Mouse (Mus musculus) erythroblast, embryonic 14.5 days (primary cell): ENCODE measurements around the gene Lgals12.

ENCODE experiments used
- GATA1 ChIP-seq: IDR thresholded peaks from 2 replicates; pipeline ENCODE4 v1.6.1; 2012; ENCODE audit warnings: low read length, inconsistent platforms, mixed read lengths
- TAL1 ChIP-seq: IDR thresholded peaks from 3 replicates; pipeline ENCODE4 v1.6.1; 2012; ENCODE audit warnings: low read length, inconsistent platforms, mixed read lengths

DNA sequence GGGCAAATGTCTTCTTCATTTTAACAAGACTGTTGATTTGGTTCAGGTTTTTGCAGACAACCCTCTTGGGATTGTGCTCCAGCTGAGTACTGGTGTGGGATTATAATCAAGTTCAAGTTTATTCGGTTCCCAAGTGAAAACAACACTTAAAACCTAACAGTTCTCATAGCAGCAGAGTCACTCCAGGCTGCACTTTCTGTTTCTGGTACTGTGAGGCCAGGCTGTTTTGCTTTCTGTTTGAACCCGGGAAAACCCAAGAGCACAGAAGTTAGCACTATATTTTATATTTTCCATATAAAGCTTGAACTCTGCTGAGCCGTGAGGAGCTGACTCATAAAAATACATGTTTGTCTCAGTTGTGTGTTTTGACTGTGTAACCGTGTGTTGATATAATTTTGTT, 48.3 kb downstream of the Lgals12 start:
- TF ChIP-seq TAL1 = no peak
- no peak for TF ChIP-seq GATA1
